Mouse (Mus musculus): ENCODE results near the gene A530016L24Rik. TPM values are rescaled to one million over a fixed set of nuclear protein-coding genes. Genes with fewer than 3 reads are reported as not detected.

Gene A530016L24Rik
- polyA plus RNA-seq, 1 experiment from 2014 or later, result 0.13 TPM

DNA sequence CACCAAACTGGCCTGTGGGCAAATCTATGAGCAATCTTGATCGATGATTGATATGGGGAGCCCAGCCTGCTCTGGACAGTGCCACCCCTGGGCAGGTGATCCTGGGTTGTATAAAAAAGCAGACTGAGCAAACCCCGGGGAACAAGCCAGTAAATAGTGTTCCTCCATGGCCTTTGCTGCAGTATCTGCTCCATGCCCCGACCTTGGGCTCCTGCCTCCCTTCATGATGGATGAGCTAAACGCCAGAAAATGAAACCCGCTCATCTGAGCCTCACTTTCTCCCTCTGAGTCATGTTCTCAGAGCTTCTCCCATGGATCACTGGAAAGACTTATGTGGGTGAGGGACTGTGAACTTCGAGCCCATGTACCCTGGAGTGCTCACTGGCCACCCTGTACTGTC lies 17.0 kb downstream of the A530016L24Rik start:
- H3K9ac ChIP-seq, result no peak overlapping the region
- ATAC-seq (ENCODE audit: low FRiP score, low read depth), result no peak
- 72% methylated on average over 6 of the region's 6 CpGs for WGBS

DNA sequence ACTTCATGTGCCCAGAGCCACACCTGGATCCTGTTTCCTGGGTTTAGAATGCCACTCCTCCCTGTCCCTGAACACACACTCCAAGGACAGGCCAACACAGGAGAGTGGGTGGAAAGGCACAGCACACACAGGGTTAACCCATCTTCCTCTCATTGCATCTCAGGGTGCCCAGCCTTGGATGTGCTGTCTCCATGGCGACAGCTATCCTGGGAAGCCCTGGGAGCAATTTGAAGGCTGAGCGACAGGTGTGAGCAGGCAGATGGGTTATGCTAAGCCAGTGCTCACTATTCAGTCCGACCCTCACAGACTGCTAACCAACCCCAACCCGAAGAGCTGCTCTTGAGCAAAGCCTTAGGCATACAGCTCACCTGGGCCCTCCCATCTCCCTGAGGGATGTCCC lies 18.0 kb downstream of the A530016L24Rik start:
- peak overlapping the region; percentile 27; the same call in 1 of the 2 replicates for H3K4me2 ChIP-seq (replicated peaks)

More for the DNA sequence above, 17.0 kb downstream of the A530016L24Rik start:
- Histone ChIP-seq H3K27me3 (replicated peaks) (peaks cover 35% of the 10 kb centered on the region), H3K27ac (no peak overlapping the region), H3K36me3 (no peaks in the 10 kb centered on the region), H3K4me3 (no peak overlapping the region), H3K9me3 (no peaks in the 10 kb centered on the region), H3K4me2 (replicated peaks) (no peak overlapping the region), H3K4me1 (peaks cover 40% of the 10 kb centered on the region)

DNA sequence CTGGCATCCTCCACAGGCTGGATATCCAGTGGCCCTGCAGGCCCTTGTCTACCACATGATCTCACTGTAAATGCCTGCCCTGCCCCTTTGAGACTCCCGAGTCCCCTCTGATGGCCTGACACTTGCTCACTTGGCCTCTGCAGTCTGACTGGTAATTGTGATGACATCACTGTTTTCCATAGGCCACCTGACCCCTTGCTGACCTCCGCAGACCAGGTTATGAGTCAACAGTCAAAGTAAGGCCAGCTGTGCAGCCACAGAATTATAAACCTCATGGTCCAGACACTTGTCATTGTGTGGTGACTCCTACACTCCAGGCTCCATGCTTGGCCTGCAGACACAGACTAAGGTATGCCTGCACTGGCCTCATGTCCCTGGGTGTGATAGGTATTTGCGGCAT lies 18.7 kb downstream of the A530016L24Rik start:
- Histone ChIP-seq H3K36me3 (no peaks in the 10 kb centered on the region), H3K9me3 (no peaks in the 10 kb centered on the region), H3K4me3 (no peak overlapping the region), H3K4me2 (replicated peaks) (no peak overlapping the region), H3K27me3 (replicated peaks) (peaks cover 42% of the 10 kb centered on the region), H3K27ac (no peak overlapping the region), H3K9ac (no peak overlapping the region), H3K4me1 (peaks cover 39% of the 10 kb centered on the region)
- ATAC-seq (ENCODE audit: low FRiP score, low read depth), result no peak
- 84% methylated on average over 3 of the region's 3 CpGs for WGBS

More for the DNA sequence above, 18.0 kb downstream of the A530016L24Rik start:
- Histone ChIP-seq H3K27ac (no peak overlapping the region), H3K4me3 (no peak overlapping the region), H3K9me3 (no peaks in the 10 kb centered on the region), H3K9ac (no peak overlapping the region), H3K27me3 (replicated peaks) (peaks cover 42% of the 10 kb centered on the region), H3K4me1 (peaks cover 42% of the 10 kb centered on the region), H3K36me3 (no peaks in the 10 kb centered on the region)
- peak; percentile 55 for ATAC-seq (ENCODE audit: low FRiP score, low read depth)
- WGBS, result 26% methylated on average over 4 of the region's 4 CpGs

DNA sequence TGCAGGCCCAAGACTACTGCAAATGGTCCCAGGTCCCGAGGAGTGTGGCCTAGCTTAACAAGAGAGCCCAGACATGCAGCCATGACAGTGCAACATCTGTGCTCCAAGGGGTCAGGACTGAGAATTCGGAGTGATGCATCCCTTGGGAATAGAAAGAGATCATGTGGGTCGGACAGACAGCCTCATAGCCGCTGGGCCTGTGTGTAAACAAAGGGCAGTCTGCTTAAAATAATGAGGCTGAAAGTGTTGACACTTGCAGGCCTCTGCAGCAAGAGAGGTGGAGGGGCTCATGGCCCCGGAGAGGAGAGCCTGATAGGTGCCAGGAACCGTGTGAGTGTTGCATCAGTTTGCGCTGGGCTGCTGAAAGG lies 21.1 kb downstream of the A530016L24Rik start:
- peaks cover 39% of the 10 kb centered on the region for H3K4me1 ChIP-seq
- H3K9ac ChIP-seq, result peak overlapping the region; percentile 51; the same call in 1 of the 2 replicates
- 0 out of 2 replicates have a peak overlapping the region, but pooled peaks have one; percentile 15 for H3K27ac ChIP-seq
- H3K4me2 ChIP-seq (replicated peaks), result peak overlapping the region; percentile 69
- H3K36me3 ChIP-seq, result no peaks in the 10 kb centered on the region
- ATAC-seq (ENCODE audit: low FRiP score, low read depth), result no peak
- WGBS, result 26% methylated on average over 7 of the region's 7 CpGs
- peaks cover 35% of the 10 kb centered on the region for H3K27me3 ChIP-seq (replicated peaks)
- no peaks in the 10 kb centered on the region for H3K9me3 ChIP-seq
- peak overlapping the region; percentile 31 for H3K4me3 ChIP-seq

DNA sequence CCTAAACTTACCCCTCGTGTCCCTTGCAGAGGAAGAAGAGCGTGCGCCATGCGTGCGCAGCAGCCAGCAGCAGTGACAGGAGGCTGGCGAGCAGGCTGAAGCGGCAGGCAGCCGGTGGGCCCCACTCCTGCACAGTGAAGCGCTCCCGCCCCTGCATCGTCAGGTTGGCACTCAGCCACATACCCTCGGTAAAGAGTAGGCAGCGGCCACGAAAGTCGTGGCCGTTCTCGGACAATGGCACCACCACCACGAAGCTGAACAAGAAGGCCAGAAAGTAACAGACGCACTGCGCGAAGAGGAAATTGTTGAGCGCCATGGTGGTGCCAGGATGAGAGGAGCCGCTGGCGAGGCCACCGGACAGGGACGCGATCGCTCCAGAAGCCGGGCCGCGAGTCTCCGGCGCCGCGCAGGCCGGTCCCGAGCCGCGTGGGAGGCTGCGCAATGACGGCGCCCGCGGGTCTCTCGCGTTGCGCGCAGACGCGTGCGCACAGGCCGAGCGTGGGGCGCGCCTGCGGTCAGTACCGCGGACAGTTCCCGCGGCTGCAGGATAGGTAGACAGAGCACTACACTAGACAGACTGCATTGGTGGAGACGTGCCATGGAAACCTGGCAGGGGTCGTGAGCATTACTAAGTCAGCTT lies 21.6 kb downstream of the A530016L24Rik start:
- ATAC-seq (ENCODE audit: low FRiP score, low read depth), result peak; percentile 45; the same call in 1 of the 2 replicates
- H3K4me3 ChIP-seq, result peak overlapping the region; percentile 31
- peak overlapping the region; percentile 51; the same call in 1 of the 2 replicates for H3K9ac ChIP-seq
- H3K36me3 ChIP-seq, result no peaks in the 10 kb centered on the region
- 2% methylated on average over 62 of the region's 62 CpGs for WGBS
- H3K27me3 ChIP-seq (replicated peaks), result peaks cover 33% of the 10 kb centered on the region
- H3K4me1 ChIP-seq, result peaks cover 34% of the 10 kb centered on the region
- H3K27ac ChIP-seq, result 0 out of 2 replicates have a peak overlapping the region, but pooled peaks have one; percentile 15
- H3K9me3 ChIP-seq, result no peaks in the 10 kb centered on the region
- H3K4me2 ChIP-seq (replicated peaks), result peak overlapping the region; percentile 69

DNA sequence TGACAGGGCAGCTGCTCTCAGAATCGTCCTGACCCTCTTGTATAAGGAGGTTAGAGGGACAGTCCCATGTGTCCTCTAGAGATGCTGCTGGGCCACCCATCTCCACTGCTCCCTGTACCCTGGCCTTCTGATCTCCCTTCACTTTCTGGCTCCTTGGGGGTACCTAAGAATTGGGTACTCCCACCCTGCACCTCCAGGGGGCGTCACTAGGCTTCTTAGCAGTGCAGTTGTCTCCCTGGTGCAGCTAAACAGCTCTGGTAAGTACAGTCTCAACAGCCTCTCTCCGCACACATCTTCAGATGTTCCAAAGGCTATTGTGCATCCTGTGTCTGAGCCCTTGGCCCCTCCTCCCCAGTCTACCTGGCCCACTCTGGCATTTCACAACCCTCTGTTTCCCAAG lies 25.6 kb downstream of the A530016L24Rik start:
- 64% methylated on average over 3 of the region's 3 CpGs for WGBS
- Histone ChIP-seq H3K9me3 (no peaks in the 10 kb centered on the region), H3K27ac (no peak overlapping the region), H3K4me3 (no peak overlapping the region), H3K4me1 (peaks cover 30% of the 10 kb centered on the region), H3K9ac (no peak overlapping the region), H3K4me2 (replicated peaks) (no peak overlapping the region), H3K36me3 (no peaks in the 10 kb centered on the region), H3K27me3 (replicated peaks) (peaks cover 22% of the 10 kb centered on the region)
- ATAC-seq (ENCODE audit: low FRiP score, low read depth), result no peak

DNA sequence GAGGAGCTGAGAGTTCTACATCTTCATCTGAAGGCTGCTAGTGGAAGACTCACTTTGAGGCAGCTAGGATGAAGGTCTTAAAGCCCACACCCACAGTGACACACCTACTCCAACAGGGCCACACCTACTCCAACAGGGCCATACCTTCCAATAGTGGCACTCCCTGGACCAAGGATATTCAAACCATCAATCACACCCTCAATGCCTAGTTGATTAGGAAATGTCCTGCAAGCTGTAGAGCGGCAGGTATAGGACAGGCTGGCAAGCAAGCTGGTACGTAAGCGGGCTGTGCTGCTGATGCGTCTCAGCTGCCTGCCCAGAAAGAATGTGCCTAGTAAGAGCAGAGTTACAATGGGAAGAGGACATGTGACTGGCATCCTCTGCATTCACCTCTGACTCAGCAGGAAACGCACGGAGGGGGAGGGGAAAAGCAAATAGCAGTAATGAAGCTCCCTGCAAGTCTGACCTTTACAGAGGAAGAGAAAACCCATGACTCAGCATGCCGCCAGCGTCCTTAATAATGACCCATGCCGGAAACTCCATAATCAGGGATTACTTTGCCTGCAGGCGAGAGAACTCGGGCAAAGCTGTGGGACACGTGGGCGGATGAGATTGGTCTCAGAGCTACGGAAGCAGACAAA lies 27.6 kb downstream of the A530016L24Rik start, which contains the start of gene Tmem179:
Gene Tmem179, minus strand, starts transcription at position 51 of the 641 bp plus-strand sequence.
- Histone ChIP-seq H3K36me3 (no peaks in the 10 kb centered on the region), H3K27ac (no peak within 1 kb of the TSS), H3K27me3 (replicated peaks) (0 out of 2 replicates have a peak, but pooled peaks cover 6% of the 10 kb centered on the region), H3K9me3 (no peaks in the 10 kb centered on the region), H3K9ac (no peak within 1 kb of the TSS), H3K4me3 (no peak within 1 kb of the TSS), H3K4me2 (replicated peaks) (peak within 1 kb of the TSS; percentile 30), H3K4me1 (peaks cover 16% of the 10 kb centered on the region)
- 16% methylated on average over 14 of the region's 14 CpGs for WGBS
- no peak for ATAC-seq (ENCODE audit: low FRiP score, low read depth)

DNA sequence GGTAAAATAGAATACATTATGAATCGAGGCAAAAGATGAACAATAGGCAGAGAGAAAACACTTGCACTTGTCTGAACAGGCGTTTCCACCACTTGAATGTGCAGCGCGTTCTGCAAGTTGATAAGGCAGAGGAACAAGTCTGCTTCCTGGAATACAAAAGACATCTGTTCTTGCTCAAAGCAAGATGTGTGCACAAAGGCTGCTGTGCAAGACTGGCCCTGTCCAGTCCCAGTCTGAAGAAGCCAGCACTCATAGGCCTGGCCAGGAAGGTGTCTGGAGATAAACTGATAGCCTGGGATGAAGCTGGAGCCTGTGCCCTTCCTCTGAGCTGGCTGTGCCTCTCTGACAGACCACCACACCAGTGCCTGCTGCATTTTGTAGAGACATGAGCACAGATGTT lies 28.9 kb downstream of the A530016L24Rik start:
- Histone ChIP-seq H3K27ac (no peak overlapping the region), H3K9ac (no peak overlapping the region), H3K36me3 (no peaks in the 10 kb centered on the region), H3K4me3 (no peak overlapping the region), H3K27me3 (replicated peaks) (0 out of 2 replicates have a peak, but pooled peaks cover 3% of the 10 kb centered on the region), H3K4me1 (peaks cover 16% of the 10 kb centered on the region), H3K9me3 (no peaks in the 10 kb centered on the region), H3K4me2 (replicated peaks) (no peak overlapping the region)
- WGBS, result 53% methylated on average over 4 of the region's 4 CpGs
- ATAC-seq (ENCODE audit: low FRiP score, low read depth), result no peak

DNA sequence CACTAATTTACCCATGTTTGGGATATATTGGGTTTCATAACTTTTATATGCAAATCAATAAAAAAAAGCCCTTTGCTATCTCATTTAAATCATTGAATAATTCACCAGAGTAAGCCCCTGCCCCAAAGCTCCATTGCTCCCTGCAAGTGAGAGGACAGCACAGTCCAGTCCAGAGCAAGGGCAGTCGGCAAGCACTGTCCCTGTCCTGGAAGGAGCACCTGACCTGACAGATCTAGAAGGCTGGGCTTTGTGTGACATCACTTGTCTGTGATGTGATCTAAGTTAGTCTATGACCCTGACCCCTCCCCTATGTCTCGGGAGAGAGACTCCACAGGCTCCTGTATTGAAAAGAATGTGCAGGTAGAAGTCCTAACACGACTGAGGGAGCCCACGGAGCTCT lies 44.5 kb downstream of the A530016L24Rik start:
- no peak for ATAC-seq (ENCODE audit: low FRiP score, low read depth)
- no peaks in the 10 kb centered on the region for H3K36me3 ChIP-seq
- H3K9me3 ChIP-seq, result no peaks in the 10 kb centered on the region
- H3K9ac ChIP-seq, result no peak overlapping the region
- H3K4me1 ChIP-seq, result peaks cover 4% of the 10 kb centered on the region; the same call in 1 of the 2 replicates
- H3K4me3 ChIP-seq, result no peak overlapping the region
- H3K27me3 ChIP-seq (replicated peaks), result no peaks in the 10 kb centered on the region
- 74% methylated on average over 4 of the region's 4 CpGs for WGBS
- H3K27ac ChIP-seq, result no peak overlapping the region
- H3K4me2 ChIP-seq (replicated peaks), result no peak overlapping the region

DNA sequence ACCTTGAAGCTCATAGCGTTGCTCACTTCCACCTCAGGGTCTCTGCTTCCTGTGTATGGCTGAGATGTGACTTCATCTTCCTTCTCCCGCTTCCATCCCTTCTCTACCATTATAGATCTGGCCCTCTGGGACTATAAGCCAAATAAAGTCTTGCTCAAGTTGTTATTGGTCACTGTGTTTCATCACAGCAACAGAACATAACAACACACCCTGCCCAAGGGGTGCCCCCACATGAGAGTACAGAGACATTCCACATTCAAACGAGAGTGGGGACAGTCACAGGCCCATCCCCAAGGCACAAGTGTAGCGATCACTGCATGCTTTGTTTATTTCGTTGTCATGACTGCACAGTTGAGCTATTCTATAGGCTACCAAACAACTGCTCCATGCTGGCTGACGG lies 48.0 kb downstream of the A530016L24Rik start:
- Histone ChIP-seq H3K36me3 (no peaks in the 10 kb centered on the region), H3K4me1 (peaks cover 18% of the 10 kb centered on the region), H3K4me3 (no peak overlapping the region), H3K9me3 (no peaks in the 10 kb centered on the region), H3K4me2 (replicated peaks) (no peak overlapping the region), H3K27me3 (replicated peaks) (0 out of 2 replicates have a peak, but pooled peaks cover 3% of the 10 kb centered on the region), H3K27ac (no peak overlapping the region), H3K9ac (no peak overlapping the region)
- WGBS, result 79% methylated on average over 6 of the region's 6 CpGs
- no peak for ATAC-seq (ENCODE audit: low FRiP score, low read depth)

DNA sequence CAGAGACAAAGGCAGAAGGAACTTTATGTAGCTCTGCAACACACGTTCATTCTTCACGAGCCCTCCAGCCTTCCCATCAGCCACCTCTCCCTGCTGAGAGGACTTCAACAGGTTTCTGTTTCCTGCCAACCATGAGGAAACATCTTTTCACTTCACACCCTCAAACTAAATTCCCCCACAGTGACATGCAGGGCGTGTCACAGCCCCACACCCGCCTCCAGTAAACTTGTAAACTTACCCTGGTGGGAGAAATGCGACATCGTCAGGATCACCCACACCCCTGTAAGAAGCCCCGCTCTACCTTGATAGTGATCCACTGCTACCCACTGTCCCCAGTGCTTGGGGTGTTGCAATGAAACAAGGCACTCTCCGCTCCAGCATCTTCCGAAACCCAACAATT lies 49.1 kb downstream of the A530016L24Rik start:
- Histone ChIP-seq H3K4me3 (no peak overlapping the region), H3K9ac (no peak overlapping the region), H3K27me3 (replicated peaks) (0 out of 2 replicates have a peak, but pooled peaks cover 3% of the 10 kb centered on the region), H3K4me1 (peaks cover 24% of the 10 kb centered on the region), H3K4me2 (replicated peaks) (no peak overlapping the region), H3K36me3 (no peaks in the 10 kb centered on the region), H3K9me3 (no peaks in the 10 kb centered on the region), H3K27ac (no peak overlapping the region)
- ATAC-seq (ENCODE audit: low FRiP score, low read depth), result no peak
- 90% methylated on average over 9 of the region's 9 CpGs for WGBS

DNA sequence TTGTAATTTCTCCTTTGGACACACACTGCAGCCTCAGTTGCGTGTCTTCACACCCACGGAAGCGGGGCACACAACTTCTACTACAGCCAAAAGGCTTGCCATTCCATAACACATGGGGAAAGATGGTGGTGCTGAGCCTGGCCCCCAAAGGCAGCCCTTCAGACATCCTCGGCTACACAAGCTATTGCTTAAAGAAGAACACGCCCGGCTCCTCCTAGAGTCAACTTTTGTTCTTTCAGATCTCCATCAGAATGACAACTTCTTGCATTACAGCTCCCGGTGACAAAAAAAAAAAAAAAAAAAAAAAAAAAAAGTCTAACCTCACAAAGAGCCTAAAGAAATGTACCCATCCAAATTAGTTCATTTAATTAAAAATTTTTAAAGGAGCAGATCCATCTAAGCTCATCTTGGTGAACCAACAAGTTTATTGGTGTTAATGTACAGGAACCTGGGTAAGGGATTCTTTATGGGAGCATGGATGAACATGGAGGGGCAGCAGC lies 50.3 kb downstream of the A530016L24Rik start:
- no peak overlapping the region for H3K4me3 ChIP-seq
- no peak overlapping the region for H3K9ac ChIP-seq
- no peaks in the 10 kb centered on the region for H3K36me3 ChIP-seq
- no peak for ATAC-seq (ENCODE audit: low FRiP score, low read depth)
- no peaks in the 10 kb centered on the region for H3K9me3 ChIP-seq
- peaks cover 24% of the 10 kb centered on the region for H3K4me1 ChIP-seq
- 92% methylated on average over 7 of the region's 7 CpGs for WGBS
- no peak overlapping the region for H3K27ac ChIP-seq
- H3K4me2 ChIP-seq (replicated peaks), result no peak overlapping the region
- 0 out of 2 replicates have a peak, but pooled peaks cover 3% of the 10 kb centered on the region for H3K27me3 ChIP-seq (replicated peaks)

Measured in neural tube, embryonic 12.5 days (tissue).